Mouse (Mus musculus): ENCODE measurements around the gene Ptger4. TPM values are rescaled to one million over a fixed set of nuclear protein-coding genes. Genes with fewer than 3 reads are reported as not detected.

Gene Ptger4
- 13.3 TPM for polyA plus RNA-seq (2015; fragmentation: Illumina TruSeq; extraction: RNeasy Lipid Tissue Mini Kit (QIAGEN cat#74804); ENCODE audit: insufficient read depth, low replicate concordance)

DNA sequence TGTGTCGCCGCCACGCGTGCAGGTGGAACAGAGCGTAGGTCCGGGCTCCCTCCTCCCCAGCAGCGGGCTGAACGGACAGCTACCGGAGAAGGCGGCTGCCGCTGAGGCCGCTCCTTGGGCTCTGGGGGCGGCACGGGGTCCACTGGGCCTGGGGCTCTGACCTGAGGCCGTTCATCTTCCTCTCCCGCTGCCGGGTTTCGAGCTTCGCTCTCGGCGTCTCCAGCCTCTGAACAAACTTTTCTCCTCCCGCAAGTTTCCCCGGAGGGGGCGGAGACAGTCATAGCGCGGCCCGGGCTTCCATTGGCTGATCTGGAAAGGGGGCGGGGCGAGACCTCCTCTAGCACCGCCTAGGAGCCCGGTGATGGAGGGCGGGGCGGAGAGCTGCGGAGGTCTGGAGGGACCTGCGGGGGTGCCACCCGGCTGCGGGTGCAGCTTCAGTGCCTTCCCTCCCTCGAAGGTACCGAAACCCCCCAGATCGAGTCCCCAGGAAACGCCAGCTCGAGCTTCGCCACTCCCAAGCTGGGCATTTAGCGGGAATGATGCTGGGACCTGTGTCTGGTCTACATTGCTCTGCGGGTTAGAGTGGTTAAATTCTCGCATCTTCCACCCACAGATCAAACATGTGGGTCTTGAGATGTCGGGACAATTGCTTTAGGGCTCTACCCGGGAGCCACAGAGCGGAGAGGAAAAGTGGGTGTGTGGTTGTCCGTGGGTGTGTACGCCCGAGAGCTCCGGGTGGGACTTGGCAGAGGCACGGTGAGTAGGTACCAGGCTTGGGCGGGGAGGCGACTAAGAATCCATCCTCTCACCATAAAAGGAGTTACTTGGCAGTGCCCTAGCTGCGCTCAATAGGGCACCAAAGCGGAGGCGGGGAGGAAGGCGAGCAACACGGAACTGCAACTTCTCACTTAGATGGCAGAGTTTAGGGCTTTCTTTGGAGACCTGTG is at the start of gene Ptger4:
Ptger4 (minus strand) TSS at position 229 of the 947 bp plus-strand sequence.

DNA sequence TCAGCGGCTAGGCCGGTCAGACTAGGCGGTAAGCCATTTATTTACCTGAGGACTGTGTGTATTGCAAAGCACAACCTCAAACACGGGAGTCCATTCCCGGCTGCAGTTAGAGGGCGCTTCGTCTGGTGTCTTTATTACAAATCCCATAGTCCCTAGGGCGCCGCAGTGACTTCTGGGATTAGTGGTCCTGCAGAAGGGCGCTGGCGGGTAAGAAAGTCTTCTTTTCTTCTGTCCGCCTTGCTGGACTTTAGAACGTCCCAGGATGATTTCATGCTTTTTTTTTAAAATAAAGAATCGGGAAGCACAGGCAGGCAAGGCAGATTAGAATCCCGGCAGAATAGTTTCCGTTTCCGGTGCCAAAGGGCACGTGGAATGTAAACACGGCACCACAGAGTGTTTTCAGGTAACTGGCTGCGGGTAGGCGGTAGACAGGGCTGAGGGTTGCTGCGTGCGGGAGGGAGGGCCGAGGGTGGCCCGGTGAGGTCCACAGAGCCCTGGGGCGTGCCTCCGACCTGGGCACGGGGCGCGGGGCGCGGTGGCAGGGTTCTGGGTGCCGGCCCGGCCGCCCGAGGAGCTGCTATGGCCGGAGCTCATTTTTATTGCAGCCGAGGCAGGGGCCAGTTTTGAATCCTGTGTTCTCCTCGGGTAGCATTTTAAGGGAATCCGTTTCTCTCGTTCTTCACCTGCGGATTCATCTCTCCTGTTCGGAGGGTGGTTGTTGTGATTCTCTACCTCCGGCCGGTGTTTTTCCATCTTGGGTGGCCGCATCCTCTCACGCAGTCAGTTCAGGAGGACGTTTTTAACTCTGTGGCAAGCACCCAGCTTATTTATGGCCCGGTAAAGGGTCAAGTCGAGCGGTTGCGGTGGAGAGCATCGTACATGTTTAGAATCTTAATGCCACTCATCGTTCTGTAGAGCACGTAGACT is 58.4 kb downstream of the Ptger4 start, which contains the start of gene Ttc33:
Ttc33 (plus strand) TSS at position 160 of the 927 bp plus-strand sequence.

Other genes starting within 250 kb of the Ptger4 start
- gene C7, start 180.4 kb downstream of the Ptger4 start, polyA plus RNA-seq (2015; fragmentation: Illumina TruSeq; extraction: RNeasy Lipid Tissue Mini Kit (QIAGEN cat#74804); ENCODE audit: insufficient read depth, low replicate concordance), result 1.2 TPM
- gene Card6, start 135.6 kb downstream of the Ptger4 start, polyA plus RNA-seq (2015; fragmentation: Illumina TruSeq; extraction: RNeasy Lipid Tissue Mini Kit (QIAGEN cat#74804); ENCODE audit: insufficient read depth, low replicate concordance), result 71.8 TPM
- gene Rpl37, start 127.5 kb downstream of the Ptger4 start, polyA plus RNA-seq (2015; fragmentation: Illumina TruSeq; extraction: RNeasy Lipid Tissue Mini Kit (QIAGEN cat#74804); ENCODE audit: insufficient read depth, low replicate concordance), result 849 TPM
- gene Prkaa1, start 100.3 kb downstream of the Ptger4 start, polyA plus RNA-seq (2015; fragmentation: Illumina TruSeq; extraction: RNeasy Lipid Tissue Mini Kit (QIAGEN cat#74804); ENCODE audit: insufficient read depth, low replicate concordance), result 35.0 TPM
- 39.9 TPM for gene Ttc33, start 58.7 kb downstream of the Ptger4 start, polyA plus RNA-seq (2015; fragmentation: Illumina TruSeq; extraction: RNeasy Lipid Tissue Mini Kit (QIAGEN cat#74804); ENCODE audit: insufficient read depth, low replicate concordance)